Mouse (Mus musculus) midbrain, embryonic 16.5 days (tissue): Measurements from ENCODE around the gene Gm1604a. TPM values are rescaled to one million over a fixed set of nuclear protein-coding genes. Genes with fewer than 3 reads are reported as not detected.
"Not testable (repeated sequence)": the region's sequence is repeated elsewhere in the genome, so short reads cannot be mapped to it uniquely, and the experiment has no call there.

ENCODE experiments used
- ATAC-seq: fragments of 200-750 bp; cut with Nextera tagmentation; 2 replicates; pipeline ENCODE4 v1.8.0; 2017; ENCODE audit warnings: moderate TSS enrichment
- H3K27ac ChIP-seq: fragments of 300-500 bp; sonication (generic); 2 replicates; pipeline ENCODE4 v1.5.1; 2014; ENCODE audit warnings: mild to moderate bottlenecking, low read length, mixed read lengths
- H3K27me3 ChIP-seq: fragments of 300-500 bp; sonication (generic); 2 replicates; pipeline ENCODE4 v1.6.1; 2014; ENCODE audit warnings: low read depth, low read length, mixed read lengths; ENCODE audit not compliant: control insufficient read depth, insufficient read depth
- H3K36me3 ChIP-seq: fragments of 300-500 bp; sonication (generic); 2 replicates; pipeline ENCODE4 v1.6.1; 2014; ENCODE audit warnings: mild to moderate bottlenecking, low read length, moderate library complexity, mixed read lengths; ENCODE audit not compliant: control insufficient read depth, insufficient read depth
- H3K4me1 ChIP-seq: fragments of 300-500 bp; sonication (generic); 2 replicates; pipeline ENCODE4 v1.6.1; 2014; ENCODE audit warnings: mild to moderate bottlenecking, low read length, mixed read lengths; ENCODE audit not compliant: control insufficient read depth, insufficient read depth
- H3K4me2 ChIP-seq: fragments of 300-500 bp; sonication (generic); 2 replicates; pipeline ENCODE4 v1.6.1; 2014; ENCODE audit warnings: mild to moderate bottlenecking, low read length, mixed read lengths
- H3K4me3 ChIP-seq: fragments of 300-500 bp; sonication (generic); 2 replicates; pipeline ENCODE4 v1.5.1; 2014; ENCODE audit warnings: low read depth, mild to moderate bottlenecking, low read length, moderate library complexity, mixed read lengths
- H3K9ac ChIP-seq: fragments of 300-500 bp; sonication (generic); 2 replicates; pipeline ENCODE4 v1.6.1; 2014; ENCODE audit warnings: low read depth, low read length, mixed read lengths
- H3K9me3 ChIP-seq: fragments of 300-500 bp; sonication (generic); replicated peaks from 2 replicates; pipeline ENCODE4 v1.6.1; 2014; ENCODE audit warnings: mild to moderate bottlenecking, low read length, mixed read lengths; ENCODE audit not compliant: control insufficient read depth, poor library complexity, severe bottlenecking
- WGBS: fragments of 180-500 bp; shearing (Covaris S2); extraction: QIAGEN DNeasy Blood & Tissue Kit; methylation state at CpG from one replicate; pipeline ENCODE4 v1.1.7; 2014; 5-methylcytosine and 5-hydroxymethylcytosine counted together
- polyA plus RNA-seq: library from polyadenylated mRNA; unstranded; fragments of >200 nt; fragmentation: Nextera tagmentation; extraction: Ambion mirVana; gene quantifications from 2 replicates; pipeline ENCODE4 v1.2.1, GENCODE M21; 2015

The Gm1604a gene
- polyA plus RNA-seq, 1 experiment from 2014 or later = 0.48 TPM

- H3K27me3 ChIP-seq, H3K9ac ChIP-seq, H3K4me1 ChIP-seq, H3K9me3 ChIP-seq, H3K27ac ChIP-seq, H3K4me3 ChIP-seq, H3K4me2 ChIP-seq, H3K36me3 ChIP-seq: not testable (repeated sequence)
- ATAC-seq = peak; percentile 43
- WGBS = no CpG with 5 or more reads among the region's 12 CpGs
These were observed 60.3 kb downstream of the Gm1604a start for GRCm38 (mm10) chr17:7085469-7086168.

DNA sequence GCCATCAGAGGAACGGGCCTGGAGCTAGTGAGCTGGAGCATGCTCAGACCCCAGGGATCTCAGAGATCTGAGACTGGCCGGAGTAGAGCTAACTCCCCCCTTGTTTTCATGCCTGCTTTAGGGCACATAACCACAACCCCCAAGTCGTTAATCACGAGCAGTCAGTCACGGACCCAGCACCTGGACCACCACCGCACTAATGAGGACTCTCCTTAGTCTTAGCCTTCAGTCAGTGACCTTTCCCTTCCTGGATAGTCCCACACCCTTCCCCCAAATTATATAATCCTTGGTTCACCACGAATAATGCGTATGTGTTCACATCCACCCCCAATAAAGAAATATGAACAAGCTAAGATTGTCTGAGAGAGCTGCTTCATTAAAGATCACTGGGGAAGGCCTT, 61.5 kb downstream of the Gm1604a start:
- not testable (repeated sequence) for H3K36me3 ChIP-seq, H3K4me3 ChIP-seq, H3K27ac ChIP-seq, H3K4me1 ChIP-seq, H3K9ac ChIP-seq, H3K9me3 ChIP-seq, ATAC-seq, H3K27me3 ChIP-seq, H3K4me2 ChIP-seq
- WGBS = 82% methylated on average over 5 of the region's 8 CpGs

- WGBS = no CpG with 5 or more reads among the region's 12 CpGs
- H3K27me3 ChIP-seq = not testable (repeated sequence)
These were observed 72.6 kb downstream of the Gm1604a start for GRCm38 (mm10) chr17:7097835-7098519.

GRCm38 (mm10) chr17:7099096-7099495, 73.7 kb downstream of the Gm1604a start:
- WGBS = 70% methylated on average over 2 of the region's 10 CpGs
- H3K36me3 ChIP-seq, H3K27ac ChIP-seq, ATAC-seq, H3K9ac ChIP-seq, H3K4me1 ChIP-seq, H3K27me3 ChIP-seq, H3K4me3 ChIP-seq, H3K4me2 ChIP-seq, H3K9me3 ChIP-seq: not testable (repeated sequence)

More at GRCm38 (mm10) chr17:7097835-7098519, 72.6 kb downstream of the Gm1604a start:
- not testable (repeated sequence) for H3K36me3 ChIP-seq, H3K4me2 ChIP-seq, H3K9ac ChIP-seq, H3K4me3 ChIP-seq, H3K9me3 ChIP-seq, H3K27ac ChIP-seq, H3K4me1 ChIP-seq
- ATAC-seq = peak; percentile 86

DNA sequence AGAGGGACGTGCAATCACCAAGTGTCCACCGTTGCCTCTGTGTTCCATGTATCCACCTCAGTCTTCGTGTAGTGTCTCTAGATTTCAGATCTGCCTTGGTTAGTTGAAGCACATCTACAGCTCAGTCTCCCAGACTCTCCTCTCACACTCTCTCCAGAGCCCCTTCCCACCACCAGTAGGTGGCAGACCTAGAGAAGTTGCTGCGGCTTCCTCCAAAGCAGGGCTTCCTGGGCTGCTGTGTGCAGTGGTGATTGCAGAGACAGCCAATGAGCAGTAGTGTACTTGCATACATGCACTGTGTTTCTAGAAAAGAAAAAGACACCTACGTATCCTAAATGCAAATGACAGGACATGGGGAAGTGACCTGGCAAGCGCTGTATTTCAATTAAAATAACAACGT, 77.6 kb downstream of the Gm1604a start:
- not testable (repeated sequence) for H3K4me3 ChIP-seq, H3K4me2 ChIP-seq, H3K9ac ChIP-seq, H3K9me3 ChIP-seq, H3K27me3 ChIP-seq, H3K27ac ChIP-seq, H3K4me1 ChIP-seq, H3K36me3 ChIP-seq, ATAC-seq
- no CpG with 5 or more reads among the region's 7 CpGs for WGBS

DNA sequence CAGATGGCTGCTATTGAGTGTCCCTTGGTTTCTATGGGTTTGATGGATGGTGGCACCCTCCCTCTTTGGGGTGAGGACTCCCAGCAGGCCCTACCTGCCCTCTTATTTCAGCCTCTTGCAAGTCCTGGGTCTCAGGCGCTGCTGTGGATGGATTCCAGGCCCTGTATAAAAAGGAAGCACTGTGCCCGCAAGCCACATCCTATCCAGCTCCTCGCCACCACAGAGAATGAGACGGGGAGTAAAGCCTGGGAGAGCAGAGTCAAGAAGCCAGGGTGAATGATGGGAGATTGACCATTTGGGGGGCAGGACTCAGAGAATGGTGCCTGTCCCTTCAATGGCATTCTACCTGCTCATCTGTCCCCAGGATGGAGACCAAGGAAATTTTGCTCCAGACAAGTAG, 86.3 kb downstream of the Gm1604a start:
- not testable (repeated sequence) for ATAC-seq, H3K9ac ChIP-seq, H3K4me3 ChIP-seq, H3K36me3 ChIP-seq, H3K4me1 ChIP-seq, H3K27ac ChIP-seq, H3K4me2 ChIP-seq, H3K27me3 ChIP-seq, H3K9me3 ChIP-seq
- WGBS = 89% methylated on average over 2 of the region's 4 CpGs

DNA sequence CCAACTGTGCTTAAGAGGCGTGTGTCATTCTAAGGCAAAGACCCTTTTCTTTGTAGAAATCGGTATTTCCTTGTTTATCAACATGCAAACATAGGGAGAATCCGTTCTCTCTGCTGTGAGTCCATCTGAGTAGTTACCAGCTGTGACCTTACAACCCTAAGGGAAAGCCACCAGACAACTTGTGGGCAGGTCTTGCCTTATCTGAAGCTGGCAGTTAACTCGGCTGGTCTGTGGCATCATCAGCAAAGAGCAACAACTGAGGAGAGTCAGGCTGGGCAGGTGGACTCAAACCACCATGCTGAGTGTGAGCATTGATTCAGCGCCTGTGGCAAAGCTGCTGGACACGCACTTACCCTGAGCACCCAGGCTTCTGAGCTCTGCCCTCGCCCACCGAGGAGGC, 90.9 kb downstream of the Gm1604a start:
- not testable (repeated sequence) for ATAC-seq, H3K27ac ChIP-seq, H3K9ac ChIP-seq, H3K4me3 ChIP-seq, H3K9me3 ChIP-seq, H3K27me3 ChIP-seq, H3K4me1 ChIP-seq, H3K36me3 ChIP-seq, H3K4me2 ChIP-seq
- 88% methylated on average over 5 of the region's 8 CpGs for WGBS

- not testable (repeated sequence) for H3K27me3 ChIP-seq
- 93% methylated on average over 3 of the region's 3 CpGs for WGBS
These were observed 95.5 kb downstream of the Gm1604a start for GRCm38 (mm10) chr17:7120835-7121234.

DNA sequence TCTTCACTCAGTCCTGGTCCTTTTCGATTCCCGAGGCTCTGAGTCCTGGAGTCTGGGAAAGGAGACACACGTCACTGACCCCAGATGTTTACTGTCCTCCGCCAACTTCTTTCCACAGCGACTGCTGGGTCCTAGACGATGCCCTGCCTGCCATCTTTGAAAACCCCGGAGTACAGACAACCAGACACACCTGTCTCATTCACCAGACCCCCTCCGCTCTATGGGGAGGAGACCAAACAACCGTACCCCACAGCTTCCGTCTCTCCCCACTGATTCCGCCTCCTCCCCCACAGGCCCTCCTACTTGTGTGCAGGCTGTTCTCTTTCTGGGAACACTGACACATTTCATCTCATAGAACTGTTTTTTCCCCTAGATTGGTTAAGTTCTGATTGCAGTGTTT, 97.2 kb downstream of the Gm1604a start:
- H3K4me3 ChIP-seq, H3K36me3 ChIP-seq, H3K4me2 ChIP-seq, H3K9ac ChIP-seq, H3K27ac ChIP-seq, H3K9me3 ChIP-seq, ATAC-seq, H3K27me3 ChIP-seq, H3K4me1 ChIP-seq: not testable (repeated sequence)
- WGBS = 92% methylated on average over 11 of the region's 11 CpGs

More at GRCm38 (mm10) chr17:7120835-7121234, 95.5 kb downstream of the Gm1604a start:
- not testable (repeated sequence) for H3K4me1 ChIP-seq, H3K9me3 ChIP-seq, ATAC-seq, H3K4me3 ChIP-seq, H3K27ac ChIP-seq, H3K4me2 ChIP-seq, H3K9ac ChIP-seq, H3K36me3 ChIP-seq
